In genomic region chr5:142998171-142998570, GRCm38 (mm10) we compare ENCODE assay signal across 9 mouse cellular contexts. TPM values are rescaled to one million over a fixed set of nuclear protein-coding genes. Genes with fewer than 3 reads are reported as not detected.
DNase-seq lines count a peak whose midpoint lies in the region; ATAC-seq and TF ChIP-seq lines count a peak whose summit lies in the region.
"Had no signal": no experiment of that assay in that cellular context is flagged by ENCODE, and none has a peak within 500 bp of the region (broad histone marks: within the 10 kb centered on the region; RNA-seq: fewer than 3 reads in every experiment).

No protein-coding gene starts in this region.

- H3K79me2 ChIP-seq in myocyte (ENCODE audit: control insufficient read depth, insufficient read depth), result peaks cover 27% of the 10 kb centered on the region

- no peak overlapping the region for H3K4me2 ChIP-seq in midbrain, embryonic 11.5 days
- H3K4me2 ChIP-seq in heart, embryonic 12.5 days, result no peak overlapping the region
- peak overlapping the region; percentile 83 for H3K4me2 ChIP-seq in myocyte (ENCODE audit: low read depth)

- H3K4me1 ChIP-seq in midbrain, embryonic 10.5 days, result peaks cover 23% of the 10 kb centered on the region
- H3K4me1 ChIP-seq in midbrain, embryonic 11.5 days (ENCODE audit: control insufficient read depth, insufficient read depth, low read length), result 0 out of 2 replicates have a peak, but pooled peaks cover 2% of the 10 kb centered on the region
- H3K4me1 ChIP-seq in heart, embryonic 12.5 days (replicated peaks), result peaks cover 52% of the 10 kb centered on the region

- no peak for TF ChIP-seq POLR2A in myocyte (IDR thresholded peaks at IDR 0.05; ENCODE audit: insufficient read length, low read depth)

- peaks cover 42% of the 10 kb centered on the region for H3K36me3 ChIP-seq in midbrain, embryonic 10.5 days
- no peaks in the 10 kb centered on the region for H3K36me3 ChIP-seq in midbrain, embryonic 11.5 days (ENCODE audit: control insufficient read depth, insufficient read depth, low read length)
- peaks cover 16% of the 10 kb centered on the region for H3K36me3 ChIP-seq in heart, embryonic 12.5 days
- H3K36me3 ChIP-seq in myocyte (ENCODE audit: control insufficient read depth, insufficient read depth), result peaks cover 14% of the 10 kb centered on the region

- WGBS in midbrain, embryonic 10.5 days, result 53% methylated on average over 2 of the region's 2 CpGs
- 50% methylated on average over 2 of the region's 2 CpGs for WGBS in midbrain, embryonic 11.5 days
- 52% methylated on average over 2 of the region's 2 CpGs for WGBS in heart, embryonic 12.5 days

- H3K27ac ChIP-seq in midbrain, embryonic 10.5 days (replicated peaks), result 0 out of 2 replicates have a peak overlapping the region, but pooled peaks have one; percentile 38
- no peak overlapping the region for H3K27ac ChIP-seq in midbrain, embryonic 11.5 days (ENCODE audit: low read depth, low read length)
- peak overlapping the region; percentile 63 for H3K27ac ChIP-seq in heart, embryonic 12.5 days (ENCODE audit: poor library complexity, severe bottlenecking)
- H3K27ac ChIP-seq: left cerebral cortex, adult 2 months had no signal

- no peaks in the 10 kb centered on the region for H3K9me3 ChIP-seq in midbrain, embryonic 10.5 days (replicated peaks)
- no peaks in the 10 kb centered on the region for H3K9me3 ChIP-seq in midbrain, embryonic 11.5 days (ENCODE audit: control insufficient read depth, low read length)
- no peaks in the 10 kb centered on the region for H3K9me3 ChIP-seq in heart, embryonic 12.5 days (replicated peaks)

- no peak overlapping the region for H3K9ac ChIP-seq in midbrain, embryonic 11.5 days (ENCODE audit: low read length)
- 0 out of 2 replicates have a peak overlapping the region, but pooled peaks have one; percentile 12 for H3K9ac ChIP-seq in heart, embryonic 12.5 days

- no peaks in the 10 kb centered on the region for H3K27me3 ChIP-seq in midbrain, embryonic 10.5 days (ENCODE audit: low read depth, poor library complexity, severe bottlenecking)
- no peaks in the 10 kb centered on the region for H3K27me3 ChIP-seq in midbrain, embryonic 11.5 days (ENCODE audit: control insufficient read depth, insufficient read depth, low read length)
- H3K27me3 ChIP-seq in heart, embryonic 12.5 days (replicated peaks), result no peaks in the 10 kb centered on the region
- no peaks in the 10 kb centered on the region for H3K27me3 ChIP-seq in myocyte (ENCODE audit: control insufficient read depth, insufficient read depth, insufficient read length)

- ATAC-seq in midbrain, embryonic 11.5 days (ENCODE audit: low FRiP score), result no peak
- peak; percentile 41; the same call in 1 of the 2 replicates for ATAC-seq in heart, embryonic 12.5 days (ENCODE audit: insufficient number of reproducible peaks, low FRiP score)

- no peak overlapping the region for H3K4me3 ChIP-seq in midbrain, embryonic 10.5 days
- no peak overlapping the region for H3K4me3 ChIP-seq in midbrain, embryonic 11.5 days (ENCODE audit: low read depth, low read length)
- no peak overlapping the region for H3K4me3 ChIP-seq in heart, embryonic 12.5 days
- H3K4me3 ChIP-seq in myocyte, result no peak overlapping the region
- H3K4me3 ChIP-seq: left cerebral cortex, adult 2 months had no signal

- H3ac ChIP-seq in myocyte (ENCODE audit: control insufficient read depth, insufficient read length), result no peak overlapping the region

- no peak for DNase-seq in midbrain, embryonic 10.5 days (ENCODE audit: low spot score)
- no peak for DNase-seq in midbrain, embryonic 11.5 days (ENCODE audit: low spot score, missing footprints)
- peak; percentile 56 for DNase-seq in kidney, adult 9 months
- no peak for DNase-seq in left cerebral cortex, adult 9 months (ENCODE audit: low spot score in 2 of 2)
- DNase-seq in thymus, postnatal 10 days (ENCODE audit: low spot score in 2 of 2), result no peak
- no peak for DNase-seq in layer of hippocampus, postnatal 10 days (ENCODE audit: low spot score in 2 of 2)

TF ChIP-seq in myocyte, 11 proteins besides CTCF, POLR2A, EP300 and RAD21:
- no peak for TF ChIP-seq TCF3 (IDR thresholded peaks at IDR 0.05; ENCODE audit: insufficient read length, low read depth)
- TF ChIP-seq CEBPB (IDR thresholded peaks at IDR 0.05; ENCODE audit: insufficient read depth, poor library complexity, severe bottlenecking), result no peak
- no peak for TF ChIP-seq SRF (IDR thresholded peaks at IDR 0.05; ENCODE audit: control insufficient read depth, insufficient read length, low read depth)
- TF ChIP-seq MAX (IDR thresholded peaks at IDR 0.05; ENCODE audit: low read depth), result no peak
- no peak for TF ChIP-seq TCF12 (IDR thresholded peaks at IDR 0.05; ENCODE audit: insufficient read depth, poor library complexity, severe bottlenecking)
- TF ChIP-seq E2F4 (IDR thresholded peaks at IDR 0.05; ENCODE audit: insufficient read depth), result no peak
- TF ChIP-seq USF1 (IDR thresholded peaks at IDR 0.05; ENCODE audit: low read depth), result no peak
- TF ChIP-seq POLR2AphosphoS2 (IDR thresholded peaks at IDR 0.05; ENCODE audit: insufficient read length, low read depth), result no peak
- TF ChIP-seq REST (IDR thresholded peaks at IDR 0.05; ENCODE audit: insufficient read depth, insufficient read length), result no peak
- TF ChIP-seq MYOD1 (IDR thresholded peaks at IDR 0.05; ENCODE audit: control insufficient read depth in 1 of 3, insufficient read length in 2 of 3, low read depth in 2 of 3), result no peak
- no peak for TF ChIP-seq MYOG (IDR thresholded peaks at IDR 0.05; ENCODE audit: control insufficient read depth in 1 of 3, insufficient read depth in 1 of 3, insufficient read length in 2 of 3, low read depth in 2 of 3)

RNA-seq across cellular contexts. Expression of gene Fscn1, which starts 38.0 kb away (rescaled TPM):
- 675 and 709 TPM in 2 replicates for polyA plus RNA-seq in midbrain, embryonic 10.5 days (2016; fragmentation: Nextera tagmentation; extraction: Ambion mirVana)
- polyA plus RNA-seq in midbrain, embryonic 11.5 days (2014; fragmentation: Nextera tagmentation; extraction: Ambion mirVana), result 566 and 605 TPM in 2 replicates
- 201 and 205 TPM in 2 replicates for polyA plus RNA-seq in heart, embryonic 12.5 days (2016; fragmentation: Nextera tagmentation; extraction: Ambion mirVana)
- 180 TPM for polyA plus RNA-seq in myocyte (2012; fragmentation: generic; extraction: Trizol)
- total RNA-seq in layer of hippocampus, postnatal 10 days (2021), result 100 to 1,000 TPM; 420 to 424 TPM
